Mouse (Mus musculus) midbrain, postnatal 0 days (tissue): ENCODE data around the gene Marcksl1. TPM values are rescaled to one million over a fixed set of nuclear protein-coding genes. Genes with fewer than 3 reads are reported as not detected.
A peak's percentile ranks its signal among the peaks of the same experiment; 100 is the strongest.
"Not testable (repeated sequence)": the region's sequence is repeated elsewhere in the genome, so short reads cannot be mapped to it uniquely, and the experiment has no call there.

Source experiments
- ATAC-seq: fragments of 200-750 bp; cut with Nextera tagmentation; 2 replicates; pipeline ENCODE4 v1.8.0; 2017; ENCODE audit warnings: moderate number of reproducible peaks, mild to moderate bottlenecking, moderate TSS enrichment, moderate library complexity; ENCODE audit not compliant: low FRiP score
- DNase-seq: peaks from one replicate; pipeline ENCODE4 v3.0.0-alpha.2; 2015; ENCODE audit warnings: low spot score
- H3K27ac ChIP-seq: fragments of 300-500 bp; sonication (generic); 2 replicates; pipeline ENCODE4 v1.5.1; 2014; ENCODE audit warnings: low read depth, mild to moderate bottlenecking, low read length, mixed read lengths
- H3K27me3 ChIP-seq: fragments of 300-500 bp; sonication (generic); 2 replicates; pipeline ENCODE4 v1.6.1; 2014; ENCODE audit warnings: low read length, control low read depth, mixed read lengths; ENCODE audit not compliant: insufficient read depth
- H3K36me3 ChIP-seq: fragments of 300-500 bp; sonication (generic); 2 replicates; pipeline ENCODE4 v1.6.1; 2014; ENCODE audit warnings: low read length, control low read depth, mixed read lengths; ENCODE audit not compliant: insufficient read depth
- H3K4me1 ChIP-seq: fragments of 300-500 bp; sonication (generic); 2 replicates; pipeline ENCODE4 v1.6.1; 2014; ENCODE audit warnings: mild to moderate bottlenecking, control low read depth, antibody characterized with exemption, low read length, mixed read lengths; ENCODE audit not compliant: insufficient read depth
- H3K4me2 ChIP-seq: fragments of 300-500 bp; sonication (generic); 2 replicates; pipeline ENCODE4 v1.6.1; 2014; ENCODE audit warnings: low read depth, mild to moderate bottlenecking, low read length, mixed read lengths; ENCODE audit not compliant: poor library complexity, severe bottlenecking
- H3K4me3 ChIP-seq: fragments of 300-500 bp; sonication (generic); 2 replicates; pipeline ENCODE4 v1.5.1; 2014; ENCODE audit warnings: low read depth, mild to moderate bottlenecking, low read length, moderate library complexity
- H3K9ac ChIP-seq: fragments of 300-500 bp; sonication (generic); replicated peaks from 2 replicates; pipeline ENCODE4 v1.6.1; 2014; ENCODE audit warnings: mild to moderate bottlenecking, low read length, moderate library complexity, mixed read lengths; ENCODE audit not compliant: poor library complexity, severe bottlenecking
- H3K9me3 ChIP-seq: fragments of 300-500 bp; sonication (generic); 2 replicates; pipeline ENCODE4 v1.6.1; 2016; ENCODE audit warnings: low read length, control low read depth
- CTCF ChIP-seq: IDR thresholded peaks from 2 replicates; pipeline ENCODE4 v1.5.1; 2016; ENCODE audit warnings: antibody characterized with exemption, mild to moderate bottlenecking
- WGBS: fragments of 180-500 bp; shearing (Covaris S2); extraction: QIAGEN DNeasy Blood & Tissue Kit; methylation state at CpG from one replicate; pipeline ENCODE4 v1.1.7; 2014; 5-methylcytosine and 5-hydroxymethylcytosine counted together
- polyA plus RNA-seq: library from polyadenylated mRNA; unstranded; fragments of >200 nt; fragmentation: Nextera tagmentation; extraction: Ambion mirVana; gene quantifications from 2 replicates; pipeline ENCODE4 v1.2.1, GENCODE M21; 2015
- total RNA-seq: library from RNA; depleted of rRNA; stranded (reverse); fragments of >200 nt; gene quantifications from 2 replicates; pipeline ENCODE4 v1.2.3, GENCODE M21; 2014

Gene Marcksl1
- total and polyA plus RNA-seq, 2 experiments from 2014 or later: 1,586 to 1,776 TPM

DNA sequence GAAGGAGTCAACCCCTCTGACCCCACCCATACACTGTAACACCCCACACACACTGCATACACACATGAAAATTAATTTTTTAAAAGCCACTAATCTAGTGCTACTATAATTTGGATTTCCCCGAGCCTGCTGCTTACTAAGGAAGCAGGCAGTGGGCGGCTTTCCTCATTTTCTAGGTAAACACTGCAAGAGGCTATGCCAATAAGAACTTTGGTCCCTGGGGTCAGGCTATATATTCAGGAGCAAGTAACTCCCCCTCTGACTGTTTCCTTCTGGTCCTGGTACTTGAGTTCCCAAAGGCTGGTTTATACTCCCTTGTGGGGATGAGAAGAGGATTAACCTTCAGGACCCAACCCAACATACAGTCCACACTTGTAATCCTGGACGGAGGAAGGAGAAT, 12.5 kb downstream of the Marcksl1 start:
- no peak for TF ChIP-seq CTCF
- 80% methylated on average over 3 of the region's 3 CpGs for WGBS
- H3K9ac ChIP-seq: no peak overlapping the region
- H3K36me3 ChIP-seq: peaks cover 49% of the 10 kb centered on the region
- H3K4me1 ChIP-seq: no peaks in the 10 kb centered on the region
- H3K27ac ChIP-seq: no peak overlapping the region
- DNase-seq (no peak), ATAC-seq (no peak)
- no peak overlapping the region for H3K4me3 ChIP-seq
- no peak overlapping the region for H3K4me2 ChIP-seq
- no peaks in the 10 kb centered on the region for H3K9me3 ChIP-seq
- no peaks in the 10 kb centered on the region for H3K27me3 ChIP-seq

- H3K9ac ChIP-seq, H3K4me1 ChIP-seq, H3K9me3 ChIP-seq, H3K27me3 ChIP-seq, ATAC-seq, H3K4me3 ChIP-seq, H3K4me2 ChIP-seq, DNase-seq, H3K27ac ChIP-seq: not testable (repeated sequence)
- WGBS: 94% methylated on average over 5 of the region's 6 CpGs
- peaks cover 32% of the 10 kb centered on the region for H3K36me3 ChIP-seq
These were observed 15.5 kb downstream of the Marcksl1 start for GRCm38 (mm10) chr4:129528901-129529300.

GRCm38 (mm10) chr4:129540012-129540411, 26.6 kb downstream of the Marcksl1 start:
- no peak overlapping the region for H3K4me3 ChIP-seq
- DNase-seq (no peak), ATAC-seq (no peak)
- H3K9ac ChIP-seq: no peak overlapping the region
- no peaks in the 10 kb centered on the region for H3K9me3 ChIP-seq
- peak; percentile 39; the same call in 1 of the 2 replicates for TF ChIP-seq CTCF
- H3K4me1 ChIP-seq: peaks cover 6% of the 10 kb centered on the region
- no peaks in the 10 kb centered on the region for H3K36me3 ChIP-seq
- H3K27me3 ChIP-seq: no peaks in the 10 kb centered on the region
- no peak overlapping the region for H3K4me2 ChIP-seq
- H3K27ac ChIP-seq: no peak overlapping the region
- WGBS: 92% methylated on average over 6 of the region's 6 CpGs

GRCm38 (mm10) chr4:129541868-129542591, 28.6 kb downstream of the Marcksl1 start:
- peaks cover 6% of the 10 kb centered on the region for H3K4me1 ChIP-seq
- WGBS: under 1% methylated on average over 30 of the region's 30 CpGs
- H3K4me2 ChIP-seq: peak overlapping the region; percentile 75
- H3K9ac ChIP-seq: peak overlapping the region; percentile 70
- no peaks in the 10 kb centered on the region for H3K36me3 ChIP-seq
- H3K27ac ChIP-seq: peak overlapping the region; percentile 62
- no peaks in the 10 kb centered on the region for H3K27me3 ChIP-seq
- TF ChIP-seq CTCF: peak; percentile 41; the same call in 1 of the 2 replicates
- H3K4me3 ChIP-seq: peak overlapping the region; percentile 73
- H3K9me3 ChIP-seq: no peaks in the 10 kb centered on the region
- ATAC-seq: no peak
- no peak for DNase-seq

GRCm38 (mm10) chr4:129542592-129543141, 29.3 kb downstream of the Marcksl1 start, which contains the start of gene Hdac1:
TSS of gene Hdac1 (minus strand) at chr4:129542713.
- Histone ChIP-seq H3K4me2 (peak within 1 kb of the TSS; percentile 75), H3K4me1 (peaks cover 6% of the 10 kb centered on the region), H3K36me3 (no peaks in the 10 kb centered on the region), H3K27me3 (no peaks in the 10 kb centered on the region), H3K27ac (peak within 1 kb of the TSS; percentile 62), H3K4me3 (peak within 1 kb of the TSS; percentile 73), H3K9ac (peak within 1 kb of the TSS; percentile 70), H3K9me3 (no peaks in the 10 kb centered on the region)
- peak; percentile 10; the same call in 1 of the 2 replicates for TF ChIP-seq CTCF
- peak; percentile 98 for DNase-seq
- 2% methylated on average over 45 of the region's 46 CpGs for WGBS
- peak; percentile 98 for ATAC-seq

DNA sequence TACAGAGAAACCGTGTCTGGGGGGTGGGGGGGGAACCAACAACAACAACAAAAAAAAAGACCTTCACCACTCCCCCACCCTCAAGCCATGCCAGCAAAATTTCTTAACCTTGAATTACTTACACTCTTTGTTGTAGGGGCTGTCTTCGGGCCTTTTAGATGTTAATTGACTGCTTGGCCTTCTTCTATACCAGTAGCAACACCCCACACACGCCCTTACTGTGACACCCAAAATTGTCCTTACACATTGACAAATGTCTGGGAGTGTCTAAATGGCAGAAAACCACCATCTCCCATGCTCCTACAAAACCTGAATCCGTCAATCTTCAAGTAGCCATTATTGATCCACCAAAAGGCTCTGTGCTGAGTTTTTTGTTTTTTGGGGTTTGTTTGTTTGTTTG, 30.7 kb downstream of the Marcksl1 start:
- Histone ChIP-seq H3K27ac (no peak overlapping the region), H3K9me3 (no peaks in the 10 kb centered on the region), H3K9ac (no peak overlapping the region), H3K4me3 (no peak overlapping the region), H3K4me1 (peaks cover 6% of the 10 kb centered on the region), H3K36me3 (no peaks in the 10 kb centered on the region), H3K27me3 (no peaks in the 10 kb centered on the region), H3K4me2 (no peak overlapping the region)
- ATAC-seq: no peak
- TF ChIP-seq CTCF: no peak
- WGBS: 77% methylated on average over 4 of the region's 4 CpGs
- no peak for DNase-seq

- not testable (repeated sequence) for DNase-seq, H3K27ac ChIP-seq, H3K4me2 ChIP-seq, ATAC-seq, H3K27me3 ChIP-seq, H3K4me1 ChIP-seq, H3K9ac ChIP-seq, H3K36me3 ChIP-seq, H3K9me3 ChIP-seq, H3K4me3 ChIP-seq
- WGBS: 85% methylated on average over 4 of the region's 4 CpGs
These were observed 34.2 kb downstream of the Marcksl1 start for GRCm38 (mm10) chr4:129547631-129548030.
